Comparison of ENCODE assay signal across 8 mouse cellular contexts in the genomic region with DNA sequence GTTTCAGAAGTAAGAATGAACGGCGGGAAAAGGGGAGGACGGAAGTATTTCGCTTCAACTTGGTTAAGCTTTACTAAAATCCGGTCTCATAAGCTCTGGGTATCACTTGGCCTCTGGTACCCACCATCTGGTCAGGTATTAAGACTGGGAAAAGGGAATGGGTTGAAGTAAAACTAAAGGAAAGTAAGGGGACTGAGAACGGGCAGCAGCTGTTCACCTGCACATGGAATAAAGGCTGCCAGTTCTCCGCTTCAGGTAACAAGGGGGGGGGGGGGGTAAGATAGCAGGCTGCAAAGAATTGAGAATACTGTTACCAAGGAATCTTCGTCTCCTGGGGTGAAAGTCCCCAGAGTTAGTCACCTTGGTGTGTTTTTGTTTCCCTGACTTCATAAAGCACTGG.
DNase-seq lines count a peak whose midpoint lies in the region; ATAC-seq and TF ChIP-seq lines count a peak whose summit lies in the region.

No protein-coding gene starts in this region.

- DNase-seq in kidney, postnatal 0 days (ENCODE audit: low spot score) = peak; percentile 0
- no peak for DNase-seq in kidney, postnatal 14 days
- no peak for DNase-seq in limb, embryonic 10.5 days (ENCODE audit: low spot score)
- no peak for DNase-seq in urinary bladder, postnatal 36 days (ENCODE audit: low spot score in 2 of 2)
- DNase-seq in layer of hippocampus, adult 18-20 months (ENCODE audit: low spot score in 2 of 2) = no peak
- DNase-seq in gastrocnemius, postnatal 36 days = no peak

- peak overlapping the region; percentile 66 for H3K4me2 ChIP-seq in kidney, postnatal 0 days (ENCODE audit: low read length)
- peak overlapping the region; percentile 49 for H3K4me2 ChIP-seq in forebrain, embryonic 12.5 days
- peak overlapping the region; percentile 61 for H3K4me2 ChIP-seq in neural tube, embryonic 13.5 days

- H3K4me1 ChIP-seq in kidney, postnatal 0 days (replicated peaks; ENCODE audit: insufficient read depth, low read length) = no peaks in the 10 kb centered on the region
- H3K4me1 ChIP-seq in forebrain, embryonic 12.5 days = 0 out of 2 replicates have a peak, but pooled peaks cover 3% of the 10 kb centered on the region
- no peaks in the 10 kb centered on the region for H3K4me1 ChIP-seq in limb, embryonic 10.5 days
- H3K4me1 ChIP-seq in neural tube, embryonic 13.5 days (replicated peaks) = no peaks in the 10 kb centered on the region

- H3K36me3 ChIP-seq in kidney, postnatal 0 days (ENCODE audit: insufficient read depth, low read length) = no peaks in the 10 kb centered on the region
- no peaks in the 10 kb centered on the region for H3K36me3 ChIP-seq in forebrain, embryonic 12.5 days (replicated peaks)
- H3K36me3 ChIP-seq in limb, embryonic 10.5 days = no peaks in the 10 kb centered on the region
- H3K36me3 ChIP-seq in neural tube, embryonic 13.5 days = no peaks in the 10 kb centered on the region

- whole genome bisulfite sequencing in kidney, postnatal 0 days = 27% methylated on average over 8 of the region's 8 CpGs
- WGBS in forebrain, embryonic 12.5 days = 18% methylated on average over 8 of the region's 8 CpGs
- 7% methylated on average over 8 of the region's 8 CpGs for WGBS in limb, embryonic 10.5 days
- 11% methylated on average over 8 of the region's 8 CpGs for WGBS in neural tube, embryonic 13.5 days

- TF ChIP-seq CTCF in kidney, postnatal 0 days (IDR thresholded peaks at IDR 0.05; ENCODE audit: low read depth) = no peak

- intact Hi-C loops in gastrocnemius, postnatal 36 days (cut with DNase I) = no loop called here

- no peak for ATAC-seq in kidney, postnatal 0 days (replicated peaks; ENCODE audit: low FRiP score, low read depth)
- no peak for ATAC-seq in forebrain, embryonic 12.5 days (ENCODE audit: low FRiP score)
- ATAC-seq in neural tube, embryonic 13.5 days (ENCODE audit: low read depth) = no peak

- H3K4me3 ChIP-seq in kidney, postnatal 0 days (replicated peaks; ENCODE audit: low read depth, low read length) = peak overlapping the region; percentile 43
- peak overlapping the region; percentile 58 for H3K4me3 ChIP-seq in forebrain, embryonic 12.5 days (replicated peaks)
- peak overlapping the region; percentile 65 for H3K4me3 ChIP-seq in limb, embryonic 10.5 days
- peak overlapping the region; percentile 62 for H3K4me3 ChIP-seq in neural tube, embryonic 13.5 days

- no peaks in the 10 kb centered on the region for H3K27me3 ChIP-seq in kidney, postnatal 0 days (ENCODE audit: insufficient read depth, low read length)
- no peaks in the 10 kb centered on the region for H3K27me3 ChIP-seq in forebrain, embryonic 12.5 days
- H3K27me3 ChIP-seq in limb, embryonic 10.5 days (ENCODE audit: low read depth, poor library complexity, severe bottlenecking) = no peaks in the 10 kb centered on the region
- no peaks in the 10 kb centered on the region for H3K27me3 ChIP-seq in neural tube, embryonic 13.5 days

- no peak overlapping the region; the same call in 1 of the 2 replicates for H3K9ac ChIP-seq in kidney, postnatal 0 days (ENCODE audit: low read depth, low read length)
- H3K9ac ChIP-seq in forebrain, embryonic 12.5 days = peak overlapping the region; percentile 69
- peak overlapping the region; percentile 76 for H3K9ac ChIP-seq in neural tube, embryonic 13.5 days

- no peaks in the 10 kb centered on the region for H3K9me3 ChIP-seq in kidney, postnatal 0 days (replicated peaks; ENCODE audit: low read length)
- H3K9me3 ChIP-seq in forebrain, embryonic 12.5 days = no peaks in the 10 kb centered on the region
- no peaks in the 10 kb centered on the region for H3K9me3 ChIP-seq in limb, embryonic 10.5 days (replicated peaks)
- no peaks in the 10 kb centered on the region for H3K9me3 ChIP-seq in neural tube, embryonic 13.5 days

- no peak overlapping the region for H3K27ac ChIP-seq in kidney, postnatal 0 days
- H3K27ac ChIP-seq in forebrain, embryonic 12.5 days = peak overlapping the region; percentile 80
- peak overlapping the region; percentile 92 for H3K27ac ChIP-seq in limb, embryonic 10.5 days
- H3K27ac ChIP-seq in neural tube, embryonic 13.5 days (replicated peaks) = peak overlapping the region; percentile 86; the same call in 1 of the 2 replicates
